Mouse (Mus musculus): ENCODE data around the gene Dscam.
A peak's percentile ranks its signal among the peaks of the same experiment; 100 is the strongest.

Dscam gene

GRCm38 (mm10) chr16:96634791-96635143 is 535.8 kb downstream of the Dscam start:
- no peak for DNase-seq

DNA sequence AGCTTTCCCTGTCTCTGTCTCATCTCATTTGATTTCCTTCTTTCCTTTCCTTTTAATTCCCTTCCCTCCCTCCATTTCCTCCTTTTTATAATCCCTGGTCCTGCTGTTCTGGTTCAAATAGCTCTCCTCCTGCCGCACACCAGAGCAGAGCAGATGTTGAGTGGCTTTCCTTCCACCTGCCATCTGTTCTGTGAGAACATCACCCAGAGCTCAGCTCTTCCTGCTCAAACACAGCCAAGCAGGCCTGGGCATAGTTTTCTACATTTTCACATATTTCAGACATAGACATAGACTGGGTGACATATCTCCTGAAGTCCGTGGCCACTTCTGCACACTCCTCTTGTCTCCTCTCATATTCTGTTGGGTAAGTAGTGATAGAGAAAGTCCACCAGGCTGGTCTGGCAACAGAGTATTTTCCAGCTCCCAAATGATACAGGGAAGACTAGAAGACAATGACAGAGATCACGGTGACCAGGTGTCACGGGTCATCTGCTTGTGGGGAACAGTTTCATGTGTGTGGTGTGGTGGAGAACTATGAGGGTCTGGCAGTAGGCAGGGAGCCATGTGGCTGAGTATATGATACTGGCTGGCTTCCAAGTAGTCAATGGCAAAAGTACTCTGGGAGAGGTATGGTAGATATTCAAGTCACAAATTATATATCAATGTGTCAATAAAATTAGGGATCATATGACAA is 536.3 kb downstream of the Dscam start:
- no peak for DNase-seq

DNA sequence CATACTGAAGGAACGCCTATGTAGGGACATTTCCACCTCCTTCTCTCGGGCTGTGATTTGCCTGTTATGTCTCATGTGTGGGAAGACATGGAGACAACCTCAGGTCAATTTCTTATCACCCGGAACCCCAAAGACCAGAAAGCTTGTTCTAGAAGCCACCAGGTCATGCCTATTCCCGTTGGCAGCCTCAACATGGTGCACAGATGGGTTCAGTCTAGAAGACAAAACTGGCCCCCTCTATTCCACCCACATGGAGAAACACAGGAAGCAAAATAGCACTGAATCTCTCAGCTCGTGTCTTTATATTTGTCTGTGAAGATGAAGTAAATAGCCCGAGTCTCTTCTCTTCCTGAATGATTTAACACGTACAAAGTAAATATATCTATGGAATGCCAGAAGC is 540.3 kb downstream of the Dscam start:
- DNase-seq: no peak

GRCm38 (mm10) chr16:96629623-96630022 is 540.9 kb downstream of the Dscam start:
- no peak for DNase-seq

GRCm38 (mm10) chr16:96625468-96625867 is 545.1 kb downstream of the Dscam start:
- DNase-seq: no peak

- no peak for DNase-seq
These were observed 545.8 kb downstream of the Dscam start for GRCm38 (mm10) chr16:96624570-96625411.

- no peak for DNase-seq
These were observed 549.7 kb downstream of the Dscam start for GRCm38 (mm10) chr16:96620861-96621260.

DNA sequence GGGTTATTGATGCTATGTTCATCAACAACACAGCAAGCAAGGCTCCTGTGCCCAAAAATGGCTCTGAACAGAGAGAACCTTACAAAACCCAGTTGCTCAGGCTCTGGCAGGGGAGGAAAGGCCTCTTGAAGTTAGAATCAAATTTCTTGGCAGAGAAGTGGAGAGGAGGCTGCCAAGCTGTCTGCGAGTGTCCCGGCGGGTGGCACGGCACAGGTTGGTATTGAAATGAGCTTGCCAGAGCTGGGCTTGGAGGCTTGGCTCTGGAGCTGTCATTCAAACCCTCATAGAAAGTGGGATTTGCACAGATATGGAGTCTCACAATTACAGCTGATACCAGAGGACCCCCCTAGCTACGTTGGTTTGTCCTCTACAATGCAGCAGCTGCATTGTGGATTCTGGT is 550.1 kb downstream of the Dscam start:
- peak; percentile 94 for DNase-seq

GRCm38 (mm10) chr16:96617772-96618171 is 552.8 kb downstream of the Dscam start:
- DNase-seq: no peak

GRCm38 (mm10) chr16:96613275-96613674 is 557.3 kb downstream of the Dscam start:
- no peak for DNase-seq

DNA sequence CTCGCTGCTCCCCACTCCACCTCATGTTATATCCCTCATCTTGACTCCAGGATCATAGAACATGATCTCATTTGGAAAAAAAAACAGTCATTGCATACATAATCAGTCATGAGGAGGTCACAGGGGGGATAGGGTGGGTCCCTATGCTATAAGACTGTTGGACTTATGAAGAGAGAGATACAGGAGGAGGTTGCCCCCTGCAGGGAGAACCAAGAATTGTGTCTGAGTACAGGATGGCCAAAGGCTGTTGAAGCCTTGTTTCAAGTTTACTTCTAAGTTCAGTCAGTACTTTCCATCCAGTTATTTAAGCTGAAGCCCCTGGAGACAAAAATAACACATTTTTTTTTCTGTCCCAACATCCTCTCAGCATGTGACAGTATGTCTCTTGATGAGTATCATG is 559.7 kb downstream of the Dscam start:
- no peak for DNase-seq

DNA sequence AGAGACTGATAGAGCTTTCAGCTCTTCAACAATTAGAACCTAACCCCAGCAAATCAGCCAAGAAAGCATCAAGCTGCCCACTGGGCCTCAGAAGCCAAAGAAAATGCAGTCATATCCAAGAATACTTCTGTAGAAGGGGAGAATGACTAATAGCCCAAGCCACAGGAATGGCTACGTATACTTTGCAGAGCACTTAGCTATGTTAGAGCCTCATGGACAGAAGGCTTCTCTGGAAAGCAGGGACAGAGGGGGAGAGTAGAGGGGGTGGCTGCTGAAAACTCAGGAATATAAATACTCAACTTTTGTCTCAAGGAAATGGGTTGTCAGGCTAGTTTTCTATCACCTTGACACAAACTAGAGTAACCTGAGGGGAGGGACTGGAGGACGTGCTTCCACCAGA is 568.3 kb downstream of the Dscam start:
- DNase-seq: no peak

DNA sequence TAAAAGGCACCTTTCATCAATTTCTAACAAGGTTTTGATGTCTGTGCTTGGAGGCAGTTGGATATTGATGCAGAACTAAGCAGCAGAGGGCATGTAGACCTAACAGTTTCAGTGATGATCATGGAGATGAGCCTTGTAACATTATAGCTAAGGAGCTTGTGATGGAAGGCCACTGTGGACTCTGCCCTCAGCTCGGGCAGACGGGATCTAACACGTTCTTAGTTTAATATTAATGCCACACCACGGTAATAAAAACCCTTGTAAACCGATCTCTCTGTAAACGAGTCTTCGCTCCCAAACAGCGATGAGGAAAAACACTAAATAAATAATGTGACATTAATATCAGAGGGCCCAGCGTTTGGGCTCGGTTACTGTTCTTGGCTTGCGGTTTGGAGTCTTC is 569.8 kb downstream of the Dscam start:
- DNase-seq: no peak

DNA sequence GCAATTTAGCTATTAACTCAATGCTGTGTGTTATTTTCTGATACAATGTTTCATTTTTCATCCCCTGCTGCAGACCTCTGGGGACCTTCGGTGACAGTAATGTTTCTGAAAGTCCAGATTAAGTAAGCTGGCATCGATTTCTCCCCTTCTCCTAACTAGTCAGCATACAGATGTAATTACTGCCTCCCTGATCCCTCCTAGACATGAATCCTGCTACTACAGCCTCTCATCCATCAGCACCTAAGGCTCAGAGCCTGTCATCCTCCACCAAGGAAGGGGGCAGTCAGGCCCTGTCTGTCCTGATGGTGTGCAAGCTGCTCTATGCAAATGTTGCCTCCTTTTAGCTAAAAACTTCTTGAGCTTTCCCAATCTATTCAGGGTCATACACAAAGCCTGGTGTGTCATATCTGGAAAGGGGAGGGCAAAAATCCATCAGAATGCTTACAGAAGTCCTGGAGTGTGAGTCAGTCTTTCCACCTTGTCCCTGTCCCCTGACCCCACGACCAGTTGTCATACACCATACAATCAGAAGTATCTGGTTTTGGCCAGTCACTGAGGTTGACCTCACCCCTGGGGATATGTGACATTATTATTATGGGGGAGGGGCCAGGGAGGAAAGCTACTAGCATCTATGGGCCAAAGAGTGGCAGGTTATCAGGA is 571.0 kb downstream of the Dscam start:
- DNase-seq: no peak

- peak; percentile 14 for DNase-seq
These were observed 594.7 kb downstream of the Dscam start for GRCm38 (mm10) chr16:96575841-96576240.

DNA sequence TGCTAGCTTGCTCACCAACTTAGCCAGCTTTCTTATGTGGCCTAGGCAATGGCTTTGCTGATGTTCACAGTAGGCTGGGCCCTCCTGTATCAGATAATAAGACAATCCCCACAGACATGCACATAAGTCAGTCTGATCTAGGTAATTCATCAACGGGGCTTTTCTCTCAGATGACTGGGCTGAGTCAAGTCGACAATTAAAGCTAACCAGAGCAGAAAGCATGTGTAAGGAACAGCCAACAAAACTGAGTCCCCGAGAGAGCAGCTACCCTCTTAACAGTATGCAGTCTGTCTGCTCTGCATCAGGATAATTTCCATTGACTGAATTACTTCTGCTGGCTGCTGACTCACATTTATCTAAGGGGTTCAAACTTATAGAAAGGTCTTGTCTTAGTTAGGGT is 603.1 kb downstream of the Dscam start:
- peak; percentile 78 for DNase-seq

- DNase-seq: peak; percentile 85
These were observed 606.9 kb downstream of the Dscam start for GRCm38 (mm10) chr16:96563350-96564257.

DNA sequence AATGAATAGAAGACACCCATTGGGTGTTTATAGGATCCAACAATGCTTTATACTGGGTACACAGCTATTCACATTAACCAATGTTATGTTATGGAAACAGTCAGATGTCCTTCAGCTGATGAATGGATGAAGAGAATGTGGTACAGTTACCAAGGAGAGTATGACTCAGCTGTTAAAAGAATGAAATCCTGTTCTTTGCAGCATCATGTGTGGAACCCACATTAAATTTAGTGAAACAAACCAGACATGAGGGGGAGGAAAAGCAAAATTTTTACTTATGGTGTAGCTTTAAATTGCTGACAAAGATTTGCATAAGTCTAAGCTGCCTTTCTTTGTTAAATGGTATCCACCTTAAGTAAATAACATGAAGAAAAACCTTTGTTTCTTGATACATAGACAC is 610.8 kb downstream of the Dscam start:
- DNase-seq: no peak

DNA sequence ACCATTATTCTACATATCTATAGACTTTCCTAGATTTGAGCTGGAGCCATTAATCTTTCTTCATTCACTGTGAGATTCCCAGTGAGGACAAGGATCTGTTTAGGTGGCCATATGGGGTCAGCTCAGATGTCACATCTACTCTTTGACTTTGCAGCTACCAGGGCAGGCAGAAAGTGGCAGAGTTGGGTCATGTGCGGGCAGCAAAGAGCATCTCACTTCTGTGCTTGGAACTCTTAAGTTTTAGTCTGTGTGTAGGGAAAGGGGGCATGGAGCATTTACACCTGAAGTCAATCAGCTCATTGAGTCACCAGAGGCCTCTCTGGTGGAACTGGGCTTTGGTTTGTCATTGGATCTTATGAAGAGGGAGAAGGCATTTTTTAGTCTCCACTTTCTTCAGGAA is 612.2 kb downstream of the Dscam start:
- DNase-seq: peak; percentile 73

GRCm38 (mm10) chr16:96556621-96557020 is 613.9 kb downstream of the Dscam start:
- DNase-seq: peak; percentile 29

- peak; percentile 14 for DNase-seq
These were observed 615.1 kb downstream of the Dscam start for GRCm38 (mm10) chr16:96555412-96555811.

GRCm38 (mm10) chr16:96552680-96553079 is 617.9 kb downstream of the Dscam start:
- peak; percentile 27 for DNase-seq

- peak; percentile 93 for DNase-seq
These were observed 629.5 kb downstream of the Dscam start for GRCm38 (mm10) chr16:96541056-96541455.

Measured in heart, adult 11 months (tissue).